Mouse (Mus musculus) C2C12 (cell line): Measurements from ENCODE around the gene Acot8.

Experiments
- CEBPB ChIP-seq: IDR thresholded peaks from one replicate; pipeline ENCODE4 v1.6.1; 2011; ENCODE audit warnings: low read depth, mild to moderate bottlenecking, control low read depth, moderate library complexity
- CTCF ChIP-seq: IDR thresholded peaks from one replicate; pipeline ENCODE4 v1.5.1; 2011; ENCODE audit not compliant: control insufficient read depth, insufficient read depth, insufficient read length
- MAX ChIP-seq: IDR thresholded peaks from one replicate; pipeline ENCODE4 v1.6.1; 2011; ENCODE audit warnings: mild to moderate bottlenecking, control low read depth
- MYOG ChIP-seq: IDR thresholded peaks from one replicate; pipeline ENCODE4 v1.6.1; 2011; ENCODE audit not compliant: control insufficient read depth, insufficient read length; ENCODE audit errors: extremely low read depth
- USF1 ChIP-seq: IDR thresholded peaks from one replicate; pipeline ENCODE4 v1.6.1; 2011; ENCODE audit warnings: low read depth, mild to moderate bottlenecking, control low read depth, moderate library complexity

DNA sequence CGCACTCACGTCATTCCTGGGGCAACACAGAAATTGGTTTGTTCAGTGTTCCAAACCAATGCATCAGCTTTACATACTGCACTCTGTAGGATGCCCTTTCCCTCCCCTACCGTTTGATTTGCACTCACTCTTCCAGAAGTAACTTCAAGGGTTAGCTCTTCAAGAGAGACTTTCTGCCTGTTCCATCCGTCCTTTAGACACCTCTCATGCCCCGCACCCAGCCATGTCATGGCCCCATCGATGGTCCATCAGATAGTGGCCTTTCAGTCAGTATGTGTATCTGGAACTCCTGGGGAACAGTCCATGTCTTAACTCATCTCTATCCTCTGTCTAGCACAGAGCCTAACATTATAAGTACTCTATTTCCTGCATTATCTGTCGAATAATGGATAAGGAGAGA, 42.1 kb downstream of the Acot8 start:
- no peak for TF ChIP-seq CTCF
- TF ChIP-seq CEBPB = no peak
- no peak for TF ChIP-seq USF1
- TF ChIP-seq MYOG = no peak
- TF ChIP-seq MAX = no peak
